Mouse (Mus musculus) CH12.LX (cell line): ENCODE data around the gene Clstn1. TPM values are rescaled to one million over a fixed set of nuclear protein-coding genes. Genes with fewer than 3 reads are reported as not detected.

Source experiments
- DNase-seq: peaks from one replicate; pipeline ENCODE4 v3.0.0-alpha.2; 2013; ENCODE audit errors: extremely low read depth
- H3K27ac ChIP-seq: 2 replicates; pipeline ENCODE4 v1.5.1; 2012; ENCODE audit warnings: low read depth, mild to moderate bottlenecking, control low read depth, moderate library complexity; ENCODE audit not compliant: insufficient read depth
- H3K27me3 ChIP-seq: replicated peaks from 2 replicates; pipeline ENCODE3; 2012; ENCODE audit warnings: inconsistent platforms
- H3K36me3 ChIP-seq, 2 experiments: replicated peaks in 1 of 2; 2 replicates each; pipeline versions ENCODE3 to v1.6.1; 2012; ENCODE audit warnings: inconsistent platforms in 1 of 2, low read length in 1 of 2, mild to moderate bottlenecking in 1 of 2, mixed read lengths in 1 of 2, moderate library complexity in 1 of 2; ENCODE audit not compliant: control insufficient read depth in 1 of 2, insufficient read depth in 1 of 2
- H3K4me1 ChIP-seq, 2 experiments: 2 replicates each; pipeline ENCODE4 v1.6.1; 2012; ENCODE audit warnings: inconsistent platforms in 1 of 2, moderate library complexity in 1 of 2; ENCODE audit not compliant: insufficient read depth in 2 of 2, control insufficient read depth in 1 of 2
- H3K4me2 ChIP-seq: 2 replicates; pipeline ENCODE4 v1.6.1; 2012; ENCODE audit warnings: low read depth, mild to moderate bottlenecking, control low read depth; ENCODE audit not compliant: poor library complexity, insufficient read depth, severe bottlenecking
- H3K4me3 ChIP-seq, 3 experiments: fragments of 150-350 bp in 1 of 3; sonication (generic) in 1 of 3; replicated peaks in 1 of 3; 2 replicates each; pipeline versions ENCODE3 to v1.5.1; 2011 to 2012; ENCODE audit warnings: low read depth in 2 of 3, low read length in 2 of 3, mild to moderate bottlenecking in 2 of 3, moderate library complexity in 2 of 3, control low read depth in 1 of 3, improper control_type of control experiment in 1 of 3, inconsistent platforms in 1 of 3, mixed read lengths in 1 of 3; ENCODE audit not compliant: poor library complexity in 1 of 3
- H3K79me2 ChIP-seq: replicated peaks from 2 replicates; pipeline ENCODE4 v1.6.1; 2012; ENCODE audit warnings: mild to moderate bottlenecking, moderate library complexity; ENCODE audit not compliant: control insufficient read depth, poor library complexity, insufficient read depth, severe bottlenecking; ENCODE audit errors: extremely low read depth
- H3K9ac ChIP-seq: 2 replicates; pipeline ENCODE4 v1.6.1; 2012; ENCODE audit warnings: low read depth, mild to moderate bottlenecking, control low read depth, moderate library complexity; ENCODE audit not compliant: insufficient read depth
- H3K9me3 ChIP-seq: replicated peaks from 2 replicates; pipeline ENCODE3; 2012; ENCODE audit warnings: low read length, inconsistent platforms, mixed read lengths
- BHLHE40 ChIP-seq: IDR thresholded peaks from 2 replicates; pipeline ENCODE4 v1.6.1; 2011; ENCODE audit warnings: mild to moderate bottlenecking, low read depth, low read length, improper control_type of control experiment
- CHD1 ChIP-seq: IDR thresholded peaks from 2 replicates; pipeline ENCODE4 v1.6.1; 2012; ENCODE audit warnings: low read depth, low read length, improper control_type of control experiment, inconsistent platforms
- CHD2 ChIP-seq: IDR thresholded peaks from 2 replicates; pipeline ENCODE4 v1.6.1; 2011; ENCODE audit warnings: low read length, improper control_type of control experiment
- CTCF ChIP-seq, 2 experiments: IDR thresholded peaks in 1 of 2; conservative IDR thresholded peaks in 1 of 2; 2 replicates each; pipeline ENCODE4 v1.5.1; 2011 to 2012; ENCODE audit warnings: low read depth in 2 of 2, low read length in 2 of 2, improper control_type of control experiment in 1 of 2, inconsistent platforms in 1 of 2, mild to moderate bottlenecking in 1 of 2, moderate library complexity in 1 of 2
- E2F4 ChIP-seq: IDR thresholded peaks from 2 replicates; pipeline ENCODE4 v1.6.1; 2011; ENCODE audit warnings: low read depth, low read length, improper control_type of control experiment; ENCODE audit not compliant: insufficient replicate concordance
- EP300 ChIP-seq: IDR thresholded peaks from 2 replicates; pipeline ENCODE4 v1.6.1; 2011; ENCODE audit warnings: low read length, improper control_type of control experiment
- GABPA ChIP-seq: IDR thresholded peaks from 2 replicates; pipeline ENCODE4 v1.6.1; 2012; ENCODE audit warnings: low read depth, low read length, improper control_type of control experiment, inconsistent platforms; ENCODE audit not compliant: insufficient replicate concordance
- HCFC1 ChIP-seq: IDR thresholded peaks from 2 replicates; pipeline ENCODE4 v1.6.1; 2012; ENCODE audit warnings: low read depth, mild to moderate bottlenecking, inconsistent platforms, low read length, improper control_type of control experiment
- IRF4 ChIP-seq: IDR thresholded peaks from 2 replicates; pipeline ENCODE4 v1.6.1; 2014; ENCODE audit warnings: low read depth, mild to moderate bottlenecking, inconsistent platforms, low read length, improper control_type of control experiment
- JUN ChIP-seq: IDR thresholded peaks from 2 replicates; pipeline ENCODE4 v1.6.1; 2011; ENCODE audit warnings: low read depth, mild to moderate bottlenecking, low read length, improper control_type of control experiment, moderate library complexity; ENCODE audit not compliant: insufficient read depth
- JUND ChIP-seq: conservative IDR thresholded peaks from 2 replicates; pipeline ENCODE4 v1.6.1; 2011; ENCODE audit warnings: low read depth, low read length, improper control_type of control experiment
- KAT2A ChIP-seq: IDR thresholded peaks from 2 replicates; pipeline ENCODE4 v1.6.1; 2012; ENCODE audit warnings: low read length, improper control_type of control experiment, inconsistent platforms; ENCODE audit not compliant: insufficient replicate concordance
- MAFK ChIP-seq: IDR thresholded peaks from 2 replicates; pipeline ENCODE4 v1.6.1; 2011; ENCODE audit warnings: low read length, improper control_type of control experiment; ENCODE audit not compliant: insufficient replicate concordance
- MEF2A ChIP-seq: IDR thresholded peaks from 2 replicates; pipeline ENCODE4 v1.6.1; 2014; ENCODE audit warnings: low read depth, mild to moderate bottlenecking, inconsistent platforms, low read length, improper control_type of control experiment, borderline replicate concordance
- MXI1 ChIP-seq: IDR thresholded peaks from 2 replicates; pipeline ENCODE4 v1.6.1; 2011; ENCODE audit warnings: mild to moderate bottlenecking, low read depth, low read length, improper control_type of control experiment
- MYC ChIP-seq: IDR thresholded peaks from 2 replicates; pipeline ENCODE4 v1.6.1; 2011; ENCODE audit warnings: low read depth, mild to moderate bottlenecking, improper control_type of control experiment, low read length
- POLR2A ChIP-seq: IDR thresholded peaks from 2 replicates; pipeline ENCODE4 v1.6.1; 2011; ENCODE audit warnings: low read depth, mild to moderate bottlenecking, improper control_type of control experiment, low read length
- POLR2AphosphoS2 ChIP-seq: IDR thresholded peaks from 2 replicates; pipeline ENCODE4 v1.6.1; 2011; ENCODE audit warnings: low read depth, low read length, improper control_type of control experiment
- RAD21 ChIP-seq: IDR thresholded peaks from 2 replicates; pipeline ENCODE4 v1.6.1; 2011; ENCODE audit warnings: low read depth, mild to moderate bottlenecking, low read length, improper control_type of control experiment, moderate library complexity
- RCOR1 ChIP-seq: conservative IDR thresholded peaks from 2 replicates; pipeline ENCODE4 v1.6.1; 2012; ENCODE audit warnings: low read depth, mild to moderate bottlenecking, inconsistent platforms, low read length, improper control_type of control experiment
- SIN3A ChIP-seq: IDR thresholded peaks from 2 replicates; pipeline ENCODE4 v1.6.1; 2012; ENCODE audit warnings: low read length, improper control_type of control experiment, inconsistent platforms
- SMC3 ChIP-seq: IDR thresholded peaks from 2 replicates; pipeline ENCODE4 v1.6.1; 2011; ENCODE audit warnings: low read depth, low read length, improper control_type of control experiment
- TCF12 ChIP-seq: IDR thresholded peaks from 2 replicates; pipeline ENCODE4 v1.6.1; 2014; ENCODE audit warnings: low read depth, mild to moderate bottlenecking, inconsistent platforms, low read length, improper control_type of control experiment
- ZC3H11A ChIP-seq: IDR thresholded peaks from 2 replicates; pipeline ENCODE4 v1.6.1; 2012; ENCODE audit warnings: low read depth, mild to moderate bottlenecking, inconsistent platforms, low read length, improper control_type of control experiment
- ZNF384 ChIP-seq: IDR thresholded peaks from 2 replicates; pipeline ENCODE4 v1.6.1; 2012; ENCODE audit warnings: low read depth, low read length, improper control_type of control experiment, inconsistent platforms
- dilution Hi-C: fragments of 300-500 bp; cut with MboI; formaldehyde crosslinking; loops from 2 replicates; pipeline ENCODE4 v1.14.3; 2020; ENCODE audit warnings: low sequenced_read_pairs; ENCODE audit not compliant: extremely low pct_unique_long_range_greater_than_20kb, extremely low pct_ligation_motif_present
- in situ Hi-C: fragments of 300-500 bp; cut with MboI; formaldehyde crosslinking; loops from 3 replicates; pipeline ENCODE4 v1.14.3; 2019; ENCODE audit warnings: low sequenced_read_pairs, low pct_ligation_motif_present, low pct_unique_long_range_greater_than_20kb, mixed read lengths
- polyA plus RNA-seq: library from polyadenylated mRNA; unstranded; fragments of >175 nt; gene quantifications from 2 replicates; pipeline ENCODE4 v1.2.1, GENCODE M21; 2012; ENCODE audit warnings: low read depth; ENCODE audit not compliant: insufficient read length
- total RNA-seq, 2 experiments: library from RNA; depleted of rRNA; stranded (reverse); fragments of 300-350 nt in 1 of 2; fragments of >200 nt in 1 of 2; gene quantifications; 2 replicates each; pipeline ENCODE4 v1.2.3; 2012 to 2014

The Clstn1 gene
- total and polyA plus RNA-seq, 3 experiments = 26.4 to 53.1 (median 35.2) TPM

DNA sequence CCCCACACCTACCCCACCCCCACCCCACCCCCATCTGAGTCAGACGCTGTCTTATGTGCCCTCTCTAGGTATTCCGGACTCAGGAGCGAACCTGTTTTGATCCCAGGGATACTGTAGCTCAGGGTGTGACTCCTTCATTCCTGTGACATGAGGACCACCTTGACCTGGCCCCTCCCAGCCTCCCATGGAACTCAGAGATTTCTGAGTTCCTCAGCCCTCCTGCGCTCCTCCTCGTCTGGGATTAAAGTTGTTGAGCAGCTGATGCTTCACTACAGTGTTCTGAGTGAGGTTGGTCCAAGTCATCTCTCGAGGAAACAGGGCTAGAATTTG is 22.0 kb downstream of the Clstn1 start:
- in situ Hi-C loops (loop anchor here (5.0 kb wide), 1 partner anchor 61 kb away; no protein-coding TSS in a partner anchor), dilution Hi-C loops (no loop called here)
- Histone ChIP-seq H3K79me2 (0 out of 2 replicates have a peak, but pooled peaks cover 3% of the 10 kb centered on the region), H3K4me2 (no peak overlapping the region), H3K9me3 (no peaks in the 10 kb centered on the region), H3K4me3 (no peak overlapping the region), H3K27ac (no peak overlapping the region), H3K27me3 (no peaks in the 10 kb centered on the region), H3K4me1 (no peaks in the 10 kb centered on the region), H3K36me3 (peaks cover 0 to 21% of the 10 kb centered on the region in 2 experiments), H3K9ac (no peak overlapping the region)
- no peak for DNase-seq
- TF ChIP-seq BHLHE40 = no peak
- no peak for TF ChIP-seq JUND
- no peak for TF ChIP-seq RAD21
- no peak for TF ChIP-seq MYC
- TF ChIP-seq GABPA = no peak
- no peak for TF ChIP-seq SIN3A
- TF ChIP-seq MAFK = no peak
- no peak for TF ChIP-seq ZC3H11A
- TF ChIP-seq POLR2AphosphoS2 = no peak
- TF ChIP-seq TCF12 = no peak
- no peak for TF ChIP-seq EP300
- no peak for TF ChIP-seq CHD1
- TF ChIP-seq HCFC1 = no peak
- TF ChIP-seq SMC3 = no peak
- no peak for TF ChIP-seq IRF4
- TF ChIP-seq ZNF384 = no peak
- TF ChIP-seq MXI1 = no peak
- no peak for TF ChIP-seq E2F4

DNA sequence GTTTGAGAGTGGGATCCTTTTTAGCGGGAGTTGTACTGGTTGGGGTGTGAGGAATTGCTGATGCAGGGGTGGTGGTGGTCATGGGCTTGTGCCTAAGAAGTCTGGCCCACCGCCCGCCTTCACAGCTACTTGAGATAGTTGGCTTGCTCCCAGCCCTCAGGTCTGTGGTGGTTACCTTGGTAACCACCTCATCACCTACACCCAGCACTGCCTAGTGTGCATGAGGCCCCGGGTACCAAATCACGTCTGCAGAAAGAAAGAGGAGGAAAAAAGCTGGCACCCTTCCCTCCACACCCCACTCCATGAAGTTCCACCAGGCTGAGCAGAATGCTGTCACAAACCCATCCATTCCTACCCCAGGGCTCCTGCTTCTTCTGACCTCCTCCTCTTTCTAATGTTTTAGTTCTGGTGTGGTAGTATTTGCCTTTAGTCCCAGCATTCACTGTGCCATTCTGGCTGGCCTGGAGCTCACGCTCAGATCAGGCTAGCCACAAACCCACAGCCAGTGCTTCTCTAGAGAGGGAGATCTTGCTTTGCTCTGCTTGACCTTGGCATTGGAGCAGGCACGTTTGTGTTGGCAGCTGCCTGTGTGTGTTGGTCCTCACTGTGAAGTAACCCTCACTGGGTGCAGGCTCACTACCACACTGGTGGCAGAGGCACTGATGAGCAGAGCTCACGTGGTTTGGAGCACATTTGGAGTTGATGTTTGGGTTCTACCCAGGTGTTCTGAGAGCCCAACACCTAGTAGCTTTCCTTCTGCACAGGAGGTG is 23.2 kb downstream of the Clstn1 start:
- in situ Hi-C loops (loop anchor here (5.0 kb wide), 1 partner anchor 62 kb away; no protein-coding TSS in a partner anchor), dilution Hi-C loops (no loop called here)
- Histone ChIP-seq H3K9ac (no peak overlapping the region), H3K9me3 (no peaks in the 10 kb centered on the region), H3K4me2 (no peak overlapping the region), H3K36me3 (peaks cover 3 to 24% of the 10 kb centered on the region in 2 experiments), H3K4me1 (no peaks in the 10 kb centered on the region), H3K4me3 (no peak overlapping the region), H3K27ac (no peak overlapping the region), H3K79me2 (0 out of 2 replicates have a peak, but pooled peaks cover 1% of the 10 kb centered on the region), H3K27me3 (no peaks in the 10 kb centered on the region)
- no peak for DNase-seq
- no peak for TF ChIP-seq JUN
- TF ChIP-seq POLR2A = no peak
- TF ChIP-seq TCF12 = no peak
- TF ChIP-seq CHD2 = no peak
- no peak for TF ChIP-seq MEF2A
- TF ChIP-seq MYC = no peak
- TF ChIP-seq GABPA = no peak
- TF ChIP-seq MXI1 = no peak
- TF ChIP-seq IRF4 = no peak
- TF ChIP-seq RCOR1 = no peak
- no peak for TF ChIP-seq RAD21
- TF ChIP-seq JUND = no peak
- TF ChIP-seq KAT2A = no peak
- TF ChIP-seq SMC3 = no peak
- no peak for TF ChIP-seq ZC3H11A
- TF ChIP-seq CTCF (conservative IDR thresholded peaks at IDR 0.05 in 1 of 2, IDR thresholded peaks at IDR 0.05 in 1 of 2; ENCODE audit: low read depth in 2 of 2, low read length in 2 of 2) = no peak
